Mouse (Mus musculus): Measurements from ENCODE around the gene Mast4. TPM values are rescaled to one million over a fixed set of nuclear protein-coding genes. Genes with fewer than 3 reads are reported as not detected.

Gene Mast4
- polyA plus RNA-seq, 1 experiment from 2014 or later = 31.0 TPM

DNA sequence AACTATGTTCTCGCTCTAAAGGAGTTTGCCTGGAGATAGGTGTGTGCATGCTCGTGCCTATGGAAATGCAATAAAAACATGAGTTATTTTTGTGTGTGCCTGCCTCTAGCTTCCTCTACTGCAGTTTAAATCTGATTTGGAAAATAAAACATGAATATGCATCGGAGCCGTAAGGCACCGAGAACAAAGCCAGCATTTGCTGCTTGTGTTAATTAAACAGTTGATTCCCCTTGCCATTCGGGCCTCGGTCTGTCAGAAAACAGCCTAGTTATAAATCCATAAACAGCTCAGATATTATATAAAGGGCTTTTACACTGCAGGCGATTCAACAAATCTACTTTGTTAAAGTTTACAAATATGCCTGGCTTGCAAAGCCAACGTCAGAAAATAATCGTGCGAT, 565.8 kb downstream of the Mast4 start:
- H3K27ac ChIP-seq (ENCODE audit: low read depth, low read length) = no peak overlapping the region
- H3K9me3 ChIP-seq (ENCODE audit: control insufficient read depth, low read length) = no peaks in the 10 kb centered on the region
- H3K4me3 ChIP-seq (ENCODE audit: low read length) = no peak overlapping the region
- no peaks in the 10 kb centered on the region for H3K4me1 ChIP-seq (ENCODE audit: control insufficient read depth, insufficient read depth, low read length)
- H3K4me2 ChIP-seq (replicated peaks; ENCODE audit: low read depth, low read length) = no peak overlapping the region
- H3K27me3 ChIP-seq (ENCODE audit: control insufficient read depth, insufficient read depth, low read length) = no peaks in the 10 kb centered on the region
- no peak for ATAC-seq (ENCODE audit: low FRiP score, low TSS enrichment)
- peaks cover 11% of the 10 kb centered on the region; the same call in 1 of the 2 replicates for H3K36me3 ChIP-seq (ENCODE audit: control insufficient read depth, insufficient read depth, low read length)
- no peak overlapping the region for H3K9ac ChIP-seq (ENCODE audit: low read depth, low read length)
- 87% methylated on average over 11 of the region's 11 CpGs for WGBS

DNA sequence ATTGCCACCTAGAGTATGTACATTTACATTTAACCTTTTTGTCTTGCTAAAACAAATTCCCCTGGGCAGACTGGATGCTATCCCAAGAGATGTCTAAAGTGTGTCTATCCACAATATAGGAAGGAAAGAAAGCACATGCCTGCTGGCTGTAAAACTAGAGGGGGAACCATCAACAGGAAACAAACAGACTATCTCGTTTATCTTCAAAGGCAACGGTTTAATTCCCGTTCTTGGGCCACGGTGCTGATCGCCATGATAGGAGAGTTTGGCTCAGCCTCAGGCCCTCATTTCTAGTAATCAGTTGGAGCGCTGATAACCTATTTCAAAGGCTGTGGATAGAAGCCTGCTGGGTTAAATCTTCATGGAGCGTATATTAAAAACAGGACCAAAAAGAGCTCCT, 567.2 kb downstream of the Mast4 start:
- H3K36me3 ChIP-seq (ENCODE audit: control insufficient read depth, insufficient read depth, low read length) = peaks cover 6% of the 10 kb centered on the region; the same call in 1 of the 2 replicates

DNA sequence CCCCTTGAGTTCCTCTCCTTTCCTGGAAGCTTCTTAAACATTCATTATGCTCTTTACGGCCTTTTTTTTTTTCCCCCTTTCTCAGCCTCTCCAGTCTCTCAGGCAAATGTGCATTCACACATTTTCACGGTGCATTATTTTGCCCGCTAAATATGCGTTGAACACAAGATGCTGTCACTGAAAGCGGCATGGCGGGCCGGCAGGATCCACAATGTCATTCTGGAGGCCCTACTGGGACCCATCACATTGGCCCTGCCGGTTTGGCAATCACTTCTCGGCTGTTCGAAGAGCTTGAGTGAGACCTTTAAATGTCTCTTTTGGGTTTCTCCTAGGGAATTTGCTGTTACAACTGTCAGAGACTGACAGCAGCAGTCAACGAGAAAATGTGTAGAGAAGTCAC, 569.1 kb downstream of the Mast4 start:
- Histone ChIP-seq H3K4me2 (replicated peaks; ENCODE audit: low read depth, low read length) (no peak overlapping the region), H3K27ac (ENCODE audit: low read depth, low read length) (no peak overlapping the region), H3K4me3 (ENCODE audit: low read length) (no peak overlapping the region), H3K27me3 (ENCODE audit: control insufficient read depth, insufficient read depth, low read length) (no peaks in the 10 kb centered on the region), H3K4me1 (ENCODE audit: control insufficient read depth, insufficient read depth, low read length) (no peaks in the 10 kb centered on the region), H3K36me3 (ENCODE audit: control insufficient read depth, insufficient read depth, low read length) (peaks cover 14% of the 10 kb centered on the region; the same call in 1 of the 2 replicates), H3K9ac (ENCODE audit: low read depth, low read length) (no peak overlapping the region), H3K9me3 (ENCODE audit: control insufficient read depth, low read length) (no peaks in the 10 kb centered on the region)
- ATAC-seq (ENCODE audit: low FRiP score, low TSS enrichment) = no peak
- 91% methylated on average over 11 of the region's 11 CpGs for whole genome bisulfite sequencing

More for the DNA sequence above, 567.2 kb downstream of the Mast4 start:
- H3K4me1 ChIP-seq (ENCODE audit: control insufficient read depth, insufficient read depth, low read length) = no peaks in the 10 kb centered on the region
- no peak for ATAC-seq (ENCODE audit: low FRiP score, low TSS enrichment)
- WGBS = 71% methylated on average over 7 of the region's 7 CpGs
- H3K27ac ChIP-seq (ENCODE audit: low read depth, low read length) = no peak overlapping the region
- H3K9me3 ChIP-seq (ENCODE audit: control insufficient read depth, low read length) = no peaks in the 10 kb centered on the region
- H3K4me3 ChIP-seq (ENCODE audit: low read length) = no peak overlapping the region
- H3K9ac ChIP-seq (ENCODE audit: low read depth, low read length) = no peak overlapping the region
- H3K4me2 ChIP-seq (replicated peaks; ENCODE audit: low read depth, low read length) = no peak overlapping the region
- H3K27me3 ChIP-seq (ENCODE audit: control insufficient read depth, insufficient read depth, low read length) = no peaks in the 10 kb centered on the region

- no peak for ATAC-seq (ENCODE audit: low FRiP score, low TSS enrichment)
- H3K9ac ChIP-seq (ENCODE audit: low read depth, low read length) = no peak overlapping the region
- 90% methylated on average over 1 of the region's 1 CpGs for WGBS
- no peaks in the 10 kb centered on the region for H3K27me3 ChIP-seq (ENCODE audit: control insufficient read depth, insufficient read depth, low read length)
- H3K4me2 ChIP-seq (replicated peaks; ENCODE audit: low read depth, low read length) = no peak overlapping the region
- H3K9me3 ChIP-seq (ENCODE audit: control insufficient read depth, low read length) = no peaks in the 10 kb centered on the region
- no peak overlapping the region for H3K4me3 ChIP-seq (ENCODE audit: low read length)
- H3K36me3 ChIP-seq (ENCODE audit: control insufficient read depth, insufficient read depth, low read length) = peaks cover 15% of the 10 kb centered on the region; the same call in 1 of the 2 replicates
- H3K4me1 ChIP-seq (ENCODE audit: control insufficient read depth, insufficient read depth, low read length) = no peaks in the 10 kb centered on the region
- H3K27ac ChIP-seq (ENCODE audit: low read depth, low read length) = no peak overlapping the region
Observed at GRCm38 (mm10) chr13:102764218-102764617, 570.1 kb downstream of the Mast4 start.

DNA sequence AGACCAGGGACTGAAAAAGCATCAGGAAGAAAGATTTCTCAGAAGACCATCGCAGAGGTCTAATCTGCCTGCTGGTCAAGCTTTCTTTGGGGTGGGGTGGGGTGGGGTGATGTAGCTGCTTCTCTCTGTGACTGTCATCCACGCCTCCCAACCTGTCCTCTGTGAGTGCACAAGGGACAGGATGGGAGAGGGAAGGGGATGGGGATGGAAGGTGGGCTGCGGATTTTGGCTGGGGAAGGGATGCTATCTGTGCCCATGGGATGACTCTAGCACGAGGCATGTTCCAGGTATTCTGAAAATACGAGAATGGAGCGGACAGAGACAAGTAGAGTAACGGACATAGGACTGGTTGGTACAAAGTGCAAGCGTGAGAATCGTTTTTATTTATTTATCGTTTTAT, 572.1 kb downstream of the Mast4 start:
- no peaks in the 10 kb centered on the region for H3K4me1 ChIP-seq (ENCODE audit: control insufficient read depth, insufficient read depth, low read length)
- ATAC-seq (ENCODE audit: low FRiP score, low TSS enrichment) = no peak
- H3K27ac ChIP-seq (ENCODE audit: low read depth, low read length) = no peak overlapping the region
- H3K36me3 ChIP-seq (ENCODE audit: control insufficient read depth, insufficient read depth, low read length) = peaks cover 24% of the 10 kb centered on the region
- no peaks in the 10 kb centered on the region for H3K9me3 ChIP-seq (ENCODE audit: control insufficient read depth, low read length)
- H3K9ac ChIP-seq (ENCODE audit: low read depth, low read length) = no peak overlapping the region
- WGBS = 91% methylated on average over 10 of the region's 10 CpGs
- no peaks in the 10 kb centered on the region for H3K27me3 ChIP-seq (ENCODE audit: control insufficient read depth, insufficient read depth, low read length)
- H3K4me3 ChIP-seq (ENCODE audit: low read length) = no peak overlapping the region
- no peak overlapping the region for H3K4me2 ChIP-seq (replicated peaks; ENCODE audit: low read depth, low read length)

DNA sequence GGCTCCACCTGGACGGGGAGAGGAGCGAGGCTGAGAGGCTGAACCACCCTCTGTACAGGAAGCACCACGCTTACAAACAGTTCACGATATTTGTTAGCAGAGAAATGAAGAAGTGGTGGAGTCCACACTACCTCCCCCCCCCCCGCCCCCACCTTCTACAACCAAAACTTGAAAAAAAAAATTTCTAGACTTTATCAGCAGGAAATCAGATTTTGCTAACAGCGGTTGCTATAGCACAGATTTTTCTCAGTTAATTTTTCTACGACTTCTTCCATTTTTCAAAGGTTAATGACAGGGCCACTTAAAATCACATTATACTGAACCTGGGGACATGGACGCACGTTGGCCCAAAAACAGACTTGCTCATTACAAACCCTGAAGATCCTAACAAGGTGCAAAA, 572.9 kb downstream of the Mast4 start:
- Histone ChIP-seq H3K36me3 (ENCODE audit: control insufficient read depth, insufficient read depth, low read length) (peaks cover 24% of the 10 kb centered on the region), H3K9me3 (ENCODE audit: control insufficient read depth, low read length) (no peaks in the 10 kb centered on the region), H3K4me2 (replicated peaks; ENCODE audit: low read depth, low read length) (no peak overlapping the region), H3K4me3 (ENCODE audit: low read length) (no peak overlapping the region), H3K9ac (ENCODE audit: low read depth, low read length) (no peak overlapping the region), H3K27me3 (ENCODE audit: control insufficient read depth, insufficient read depth, low read length) (no peaks in the 10 kb centered on the region), H3K27ac (ENCODE audit: low read depth, low read length) (no peak overlapping the region), H3K4me1 (ENCODE audit: control insufficient read depth, insufficient read depth, low read length) (no peaks in the 10 kb centered on the region)
- ATAC-seq (ENCODE audit: low FRiP score, low TSS enrichment) = no peak
- 63% methylated on average over 9 of the region's 9 CpGs for WGBS

DNA sequence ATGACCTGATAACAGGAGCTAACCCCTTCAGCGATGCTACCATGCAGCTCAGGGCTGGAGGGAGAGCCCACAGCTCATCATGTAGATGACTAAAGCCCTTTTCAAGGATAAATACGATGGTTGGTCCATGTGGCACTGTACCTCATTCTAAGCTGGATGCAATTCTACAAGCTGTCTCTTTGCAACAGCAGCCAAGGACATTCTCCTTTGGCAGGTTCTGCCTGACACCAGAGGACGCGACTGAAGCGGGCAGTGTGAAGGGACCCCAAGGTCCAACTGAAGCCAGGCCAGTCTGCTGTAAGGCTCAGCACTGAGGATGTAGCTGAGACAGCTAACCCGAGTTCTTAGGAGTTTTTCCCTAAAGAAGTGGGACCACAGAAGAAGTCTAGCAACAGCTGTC, 576.3 kb downstream of the Mast4 start:
- H3K4me1 ChIP-seq (ENCODE audit: control insufficient read depth, insufficient read depth, low read length) = no peaks in the 10 kb centered on the region
- ATAC-seq (ENCODE audit: low FRiP score, low TSS enrichment) = no peak
- no peak overlapping the region for H3K4me3 ChIP-seq (ENCODE audit: low read length)
- no peaks in the 10 kb centered on the region for H3K9me3 ChIP-seq (ENCODE audit: control insufficient read depth, low read length)
- no peak overlapping the region for H3K4me2 ChIP-seq (replicated peaks; ENCODE audit: low read depth, low read length)
- H3K27ac ChIP-seq (ENCODE audit: low read depth, low read length) = no peak overlapping the region
- H3K9ac ChIP-seq (ENCODE audit: low read depth, low read length) = no peak overlapping the region
- peaks cover 21% of the 10 kb centered on the region for H3K36me3 ChIP-seq (ENCODE audit: control insufficient read depth, insufficient read depth, low read length)
- no peaks in the 10 kb centered on the region for H3K27me3 ChIP-seq (ENCODE audit: control insufficient read depth, insufficient read depth, low read length)
- WGBS = 96% methylated on average over 6 of the region's 6 CpGs

DNA sequence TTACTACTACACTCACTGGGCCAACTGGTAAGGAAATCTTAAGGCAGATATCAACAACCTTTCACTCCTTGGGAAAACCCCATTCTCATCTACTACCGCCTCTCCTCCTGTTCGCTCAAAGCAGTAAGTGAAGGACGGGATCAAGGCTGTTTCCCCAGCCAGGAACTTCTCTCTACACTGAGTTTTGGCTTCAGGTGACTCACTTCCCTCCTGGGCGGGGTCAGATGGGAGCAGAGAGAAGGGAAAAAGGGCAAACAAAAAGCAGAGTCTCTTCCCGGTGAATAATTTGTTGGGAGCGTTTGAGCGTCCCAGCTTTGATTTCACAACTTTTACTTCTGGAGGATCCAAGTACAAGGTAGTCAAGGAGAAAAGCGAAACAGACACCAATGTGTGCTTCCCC, 578.2 kb downstream of the Mast4 start:
- no peak overlapping the region for H3K27ac ChIP-seq (ENCODE audit: low read depth, low read length)
- peaks cover 34% of the 10 kb centered on the region for H3K36me3 ChIP-seq (ENCODE audit: control insufficient read depth, insufficient read depth, low read length)
- H3K4me3 ChIP-seq (ENCODE audit: low read length) = no peak overlapping the region
- no peaks in the 10 kb centered on the region for H3K4me1 ChIP-seq (ENCODE audit: control insufficient read depth, insufficient read depth, low read length)
- WGBS = 84% methylated on average over 8 of the region's 8 CpGs
- no peaks in the 10 kb centered on the region for H3K27me3 ChIP-seq (ENCODE audit: control insufficient read depth, insufficient read depth, low read length)
- no peak overlapping the region for H3K4me2 ChIP-seq (replicated peaks; ENCODE audit: low read depth, low read length)
- no peak overlapping the region for H3K9ac ChIP-seq (ENCODE audit: low read depth, low read length)
- no peak for ATAC-seq (ENCODE audit: low FRiP score, low TSS enrichment)
- H3K9me3 ChIP-seq (ENCODE audit: control insufficient read depth, low read length) = no peaks in the 10 kb centered on the region

DNA sequence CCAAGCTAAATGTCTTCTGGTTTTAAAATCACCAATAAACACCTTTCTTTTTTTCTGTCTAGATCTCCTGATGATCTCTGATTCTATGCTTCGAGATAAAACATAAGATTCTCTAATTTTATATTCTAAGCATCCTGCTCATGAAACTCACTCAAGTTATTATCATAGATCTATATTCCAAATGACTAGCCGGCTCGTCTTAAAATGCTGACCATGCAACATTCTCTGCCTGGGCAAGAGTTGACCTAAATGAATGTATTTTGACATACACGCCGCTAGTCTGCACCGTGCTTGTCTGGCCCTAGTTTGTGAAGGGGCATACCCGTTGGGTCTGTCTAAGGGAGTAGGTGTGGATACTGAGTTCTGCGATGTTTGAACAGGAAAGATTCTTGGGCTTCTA, 579.2 kb downstream of the Mast4 start:
- WGBS = 95% methylated on average over 8 of the region's 8 CpGs
- H3K27ac ChIP-seq (ENCODE audit: low read depth, low read length) = no peak overlapping the region
- H3K4me3 ChIP-seq (ENCODE audit: low read length) = no peak overlapping the region
- no peak overlapping the region for H3K9ac ChIP-seq (ENCODE audit: low read depth, low read length)
- no peaks in the 10 kb centered on the region for H3K9me3 ChIP-seq (ENCODE audit: control insufficient read depth, low read length)
- no peaks in the 10 kb centered on the region for H3K4me1 ChIP-seq (ENCODE audit: control insufficient read depth, insufficient read depth, low read length)
- H3K27me3 ChIP-seq (ENCODE audit: control insufficient read depth, insufficient read depth, low read length) = no peaks in the 10 kb centered on the region
- ATAC-seq (ENCODE audit: low FRiP score, low TSS enrichment) = no peak
- H3K36me3 ChIP-seq (ENCODE audit: control insufficient read depth, insufficient read depth, low read length) = peaks cover 37% of the 10 kb centered on the region
- H3K4me2 ChIP-seq (replicated peaks; ENCODE audit: low read depth, low read length) = no peak overlapping the region
